Mouse (Mus musculus): Measurements from ENCODE around the gene Cxcl5. TPM values are rescaled to one million over a fixed set of nuclear protein-coding genes. Genes with fewer than 3 reads are reported as not detected.

Gene Cxcl5
- polyA plus RNA-seq, 1 experiment from 2014 or later = 0.84 TPM

GRCm38 (mm10) chr5:90761834-90762233 lies 2.7 kb downstream of the Cxcl5 start:
- WGBS (ENCODE audit: insufficient replicate concordance) = 57% methylated on average over 3 of the region's 3 CpGs
- Histone ChIP-seq H3K27ac (no peak overlapping the region), H3K4me2 (no peak overlapping the region), H3K36me3 (no peaks in the 10 kb centered on the region), H3K9me3 (replicated peaks) (no peaks in the 10 kb centered on the region), H3K4me3 (replicated peaks) (no peak overlapping the region), H3K27me3 (peaks cover 18% of the 10 kb centered on the region), H3K9ac (no peak overlapping the region), H3K4me1 (replicated peaks) (peaks cover 5% of the 10 kb centered on the region; the same call in 1 of the 2 replicates)
- no peak for ATAC-seq (ENCODE audit: low read depth)
- DNase-seq = no peak

- DNase-seq = no peak
- Histone ChIP-seq H3K4me3 (replicated peaks) (no peak overlapping the region), H3K27me3 (peaks cover 9% of the 10 kb centered on the region), H3K9ac (no peak overlapping the region), H3K4me1 (replicated peaks) (peaks cover 4% of the 10 kb centered on the region; the same call in 1 of the 2 replicates), H3K4me2 (no peak overlapping the region), H3K27ac (no peak overlapping the region), H3K9me3 (replicated peaks) (no peaks in the 10 kb centered on the region), H3K36me3 (no peaks in the 10 kb centered on the region)
- WGBS (ENCODE audit: insufficient replicate concordance) = 68% methylated on average over 12 of the region's 12 CpGs
- ATAC-seq (ENCODE audit: low read depth) = no peak
These were observed 4.9 kb downstream of the Cxcl5 start for GRCm38 (mm10) chr5:90763912-90764665.

GRCm38 (mm10) chr5:90765821-90766606 lies 6.9 kb downstream of the Cxcl5 start:
- Histone ChIP-seq H3K4me3 (replicated peaks) (no peak overlapping the region), H3K9ac (no peak overlapping the region), H3K9me3 (replicated peaks) (no peaks in the 10 kb centered on the region), H3K4me2 (no peak overlapping the region), H3K4me1 (replicated peaks) (no peaks in the 10 kb centered on the region), H3K36me3 (no peaks in the 10 kb centered on the region), H3K27ac (no peak overlapping the region), H3K27me3 (no peaks in the 10 kb centered on the region)
- WGBS (ENCODE audit: insufficient replicate concordance) = 49% methylated on average over 8 of the region's 8 CpGs
- DNase-seq (no peak), ATAC-seq (ENCODE audit: low read depth) (no peak)

GRCm38 (mm10) chr5:90768218-90768617 lies 9.1 kb downstream of the Cxcl5 start, which contains the start of gene Ppbp:
Gene Ppbp, plus strand, starts transcription at chr5:90768518.
- no peaks in the 10 kb centered on the region for H3K36me3 ChIP-seq
- no peaks in the 10 kb centered on the region for H3K27me3 ChIP-seq
- no peak within 1 kb of the TSS for H3K4me2 ChIP-seq
- ATAC-seq (ENCODE audit: low read depth) (no peak), DNase-seq (no peak)
- no peaks in the 10 kb centered on the region for H3K9me3 ChIP-seq (replicated peaks)
- no peak within 1 kb of the TSS for H3K27ac ChIP-seq
- 41% methylated on average over 3 of the region's 3 CpGs for WGBS (ENCODE audit: insufficient replicate concordance)
- no peak within 1 kb of the TSS for H3K4me3 ChIP-seq (replicated peaks)
- H3K4me1 ChIP-seq (replicated peaks) = 0 out of 2 replicates have a peak, but pooled peaks cover 7% of the 10 kb centered on the region
- no peak within 1 kb of the TSS for H3K9ac ChIP-seq

- DNase-seq = no peak
- Histone ChIP-seq H3K9me3 (replicated peaks) (no peaks in the 10 kb centered on the region), H3K9ac (no peak overlapping the region), H3K4me1 (replicated peaks) (0 out of 2 replicates have a peak, but pooled peaks cover 12% of the 10 kb centered on the region), H3K4me2 (no peak overlapping the region), H3K36me3 (no peaks in the 10 kb centered on the region), H3K4me3 (replicated peaks) (no peak overlapping the region), H3K27me3 (no peaks in the 10 kb centered on the region), H3K27ac (no peak overlapping the region)
- no peak for ATAC-seq (ENCODE audit: low read depth)
- 36% methylated on average over 3 of the region's 3 CpGs for WGBS (ENCODE audit: insufficient replicate concordance)
These were observed 12.2 kb downstream of the Cxcl5 start for GRCm38 (mm10) chr5:90771369-90771768.

GRCm38 (mm10) chr5:90771880-90772653 lies 12.9 kb downstream of the Cxcl5 start, which contains the start of gene Pf4:
Gene Pf4, plus strand, starts transcription at chr5:90772435.
- Histone ChIP-seq H3K9me3 (replicated peaks) (no peaks in the 10 kb centered on the region), H3K4me3 (replicated peaks) (0 out of 2 replicates have a peak within 1 kb of the TSS, but pooled peaks have one; percentile 8), H3K27ac (no peak within 1 kb of the TSS), H3K9ac (no peak within 1 kb of the TSS), H3K4me1 (replicated peaks) (0 out of 2 replicates have a peak, but pooled peaks cover 12% of the 10 kb centered on the region), H3K36me3 (no peaks in the 10 kb centered on the region), H3K27me3 (no peaks in the 10 kb centered on the region), H3K4me2 (no peak within 1 kb of the TSS)
- DNase-seq = no peak
- peak; percentile 44; the same call in 1 of the 2 replicates for ATAC-seq (ENCODE audit: low read depth)
- WGBS (ENCODE audit: insufficient replicate concordance) = 15% methylated on average over 16 of the region's 16 CpGs

GRCm38 (mm10) chr5:90775562-90775961 lies 16.4 kb downstream of the Cxcl5 start:
- no peak overlapping the region for H3K4me3 ChIP-seq (replicated peaks)
- H3K9ac ChIP-seq = no peak overlapping the region
- DNase-seq (peak; percentile 17), ATAC-seq (ENCODE audit: low read depth) (peak; percentile 82)
- no peaks in the 10 kb centered on the region for H3K36me3 ChIP-seq
- 0 out of 2 replicates have a peak, but pooled peaks cover 12% of the 10 kb centered on the region for H3K4me1 ChIP-seq (replicated peaks)
- H3K9me3 ChIP-seq (replicated peaks) = no peaks in the 10 kb centered on the region
- no peaks in the 10 kb centered on the region for H3K27me3 ChIP-seq
- 14% methylated on average over 5 of the region's 5 CpGs for WGBS (ENCODE audit: insufficient replicate concordance)
- H3K27ac ChIP-seq = no peak overlapping the region
- H3K4me2 ChIP-seq = no peak overlapping the region

- H3K4me1 ChIP-seq (replicated peaks) = 0 out of 2 replicates have a peak, but pooled peaks cover 7% of the 10 kb centered on the region
- ATAC-seq (ENCODE audit: low read depth) (no peak), DNase-seq (no peak)
- no peak overlapping the region for H3K4me2 ChIP-seq
- H3K9ac ChIP-seq = no peak overlapping the region
- no peak overlapping the region for H3K27ac ChIP-seq
- H3K4me3 ChIP-seq (replicated peaks) = no peak overlapping the region
- WGBS (ENCODE audit: insufficient replicate concordance) = 70% methylated on average over 10 of the region's 10 CpGs
- H3K27me3 ChIP-seq = no peaks in the 10 kb centered on the region
- no peaks in the 10 kb centered on the region for H3K9me3 ChIP-seq (replicated peaks)
- no peaks in the 10 kb centered on the region for H3K36me3 ChIP-seq
These were observed 18.5 kb downstream of the Cxcl5 start for GRCm38 (mm10) chr5:90777621-90778020.

GRCm38 (mm10) chr5:90778856-90779255 lies 19.7 kb downstream of the Cxcl5 start:
- Histone ChIP-seq H3K9me3 (replicated peaks) (no peaks in the 10 kb centered on the region), H3K9ac (no peak overlapping the region), H3K4me1 (replicated peaks) (0 out of 2 replicates have a peak, but pooled peaks cover 5% of the 10 kb centered on the region), H3K27ac (no peak overlapping the region), H3K4me2 (no peak overlapping the region), H3K4me3 (replicated peaks) (no peak overlapping the region), H3K27me3 (no peaks in the 10 kb centered on the region), H3K36me3 (no peaks in the 10 kb centered on the region)
- DNase-seq (no peak), ATAC-seq (ENCODE audit: low read depth) (no peak)
- 55% methylated on average over 6 of the region's 6 CpGs for WGBS (ENCODE audit: insufficient replicate concordance)

- no peak for DNase-seq
- H3K9me3 ChIP-seq (replicated peaks) = no peaks in the 10 kb centered on the region
- 74% methylated on average over 3 of the region's 3 CpGs for WGBS (ENCODE audit: insufficient replicate concordance)
- H3K4me2 ChIP-seq = no peak overlapping the region
- no peak for ATAC-seq (ENCODE audit: low read depth)
- no peak overlapping the region for H3K27ac ChIP-seq
- H3K4me3 ChIP-seq (replicated peaks) = no peak overlapping the region
- no peaks in the 10 kb centered on the region for H3K36me3 ChIP-seq
- H3K9ac ChIP-seq = no peak overlapping the region
- no peaks in the 10 kb centered on the region for H3K27me3 ChIP-seq
- H3K4me1 ChIP-seq (replicated peaks) = no peaks in the 10 kb centered on the region
These were observed 24.5 kb downstream of the Cxcl5 start for GRCm38 (mm10) chr5:90783697-90784096.
